Mouse (Mus musculus): ENCODE measurements around the gene Sec23a.
"Not testable (repeated sequence)": the region's sequence is repeated elsewhere in the genome, so short reads cannot be mapped to it uniquely, and the experiment has no call there.

Sec23a gene

GRCm38 (mm10) chr12:59010482-59010881 is 1.3 kb downstream of the Sec23a start:
- in situ Hi-C loops (cut with MboI): loop anchor here (10.0 kb wide), 1 partner anchor 204 kb away; the partner anchor contains the start of gene Fbxo33

DNA sequence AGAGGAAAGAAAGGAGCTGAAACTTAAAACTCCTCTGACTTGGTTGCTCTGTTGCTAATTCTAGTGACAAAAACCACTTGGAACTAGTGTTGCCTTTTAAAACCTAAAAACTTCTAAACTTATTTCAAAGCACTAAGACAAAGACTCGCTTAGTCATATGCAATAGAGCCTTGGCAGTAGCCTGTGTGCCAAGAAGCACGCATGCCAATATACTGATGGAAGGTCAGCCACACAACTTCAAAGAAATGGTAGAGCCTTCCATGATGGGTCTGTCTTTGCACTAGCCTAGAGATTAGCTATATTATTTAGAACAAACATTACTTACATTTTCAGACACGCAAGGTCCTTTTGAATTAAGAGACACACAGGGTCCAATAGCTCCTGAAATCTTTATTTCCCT is 26.1 kb downstream of the Sec23a start:
- in situ Hi-C loops (cut with MboI): no loop called here

DNA sequence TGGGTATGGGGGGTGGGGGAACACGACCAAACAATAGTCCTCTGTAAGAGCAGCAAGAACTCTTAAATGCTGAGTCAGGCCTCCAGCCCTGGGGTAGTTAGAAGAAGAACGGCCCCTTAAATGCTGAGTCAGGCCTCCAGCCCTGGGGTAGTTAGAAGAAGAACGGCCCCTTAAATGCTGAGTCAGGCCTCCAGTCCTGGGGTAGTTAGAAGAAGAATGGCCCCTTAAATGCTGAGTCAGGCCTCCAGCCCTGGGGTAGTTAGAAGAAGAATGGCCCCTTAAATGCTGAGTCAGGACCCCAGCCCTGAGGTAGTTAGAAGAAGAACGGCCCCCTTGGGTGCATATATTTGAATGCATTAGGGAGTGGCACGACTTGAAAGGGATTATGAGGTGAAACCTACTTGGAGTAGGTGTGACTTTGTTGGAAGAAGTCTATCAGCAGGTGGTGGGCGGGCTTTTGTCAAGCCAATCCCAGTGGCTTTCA is 30.6 kb downstream of the Sec23a start:
- in situ Hi-C loops (cut with MboI): not testable (repeated sequence)

GRCm38 (mm10) chr12:58976966-58977365 is 34.9 kb downstream of the Sec23a start:
- in situ Hi-C loops (cut with MboI): no loop called here

- in situ Hi-C loops (cut with MboI): no loop called here
Measured at GRCm38 (mm10) chr12:58964583-58964982, 47.2 kb downstream of the Sec23a start.

DNA sequence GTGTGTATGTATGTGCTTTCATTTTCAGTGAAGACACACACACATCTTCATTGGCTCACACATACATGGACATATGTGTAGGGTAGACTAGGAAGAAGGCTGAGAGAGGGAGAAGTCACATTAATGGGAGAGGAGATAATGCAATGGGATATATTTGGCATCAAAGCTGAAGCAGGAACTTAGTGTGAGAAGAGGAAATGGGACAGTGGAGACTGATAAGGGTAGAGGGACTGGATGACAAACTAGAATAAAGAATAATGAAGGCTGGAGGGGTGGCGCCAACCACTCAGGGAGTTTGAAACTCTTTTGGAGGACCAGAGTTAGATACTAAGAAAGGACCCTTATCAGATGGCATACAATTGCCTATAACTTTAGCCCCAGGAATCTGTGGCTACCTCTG is 51.0 kb downstream of the Sec23a start:
- in situ Hi-C loops (cut with MboI): no loop called here

- in situ Hi-C loops (cut with MboI): no loop called here
Measured at GRCm38 (mm10) chr12:58956624-58957023, 55.2 kb downstream of the Sec23a start.

GRCm38 (mm10) chr12:58956162-58956561 is 55.7 kb downstream of the Sec23a start:
- in situ Hi-C loops (cut with MboI): no loop called here

- in situ Hi-C loops (cut with MboI): no loop called here
Measured at GRCm38 (mm10) chr12:58947879-58948278, 63.9 kb downstream of the Sec23a start.

DNA sequence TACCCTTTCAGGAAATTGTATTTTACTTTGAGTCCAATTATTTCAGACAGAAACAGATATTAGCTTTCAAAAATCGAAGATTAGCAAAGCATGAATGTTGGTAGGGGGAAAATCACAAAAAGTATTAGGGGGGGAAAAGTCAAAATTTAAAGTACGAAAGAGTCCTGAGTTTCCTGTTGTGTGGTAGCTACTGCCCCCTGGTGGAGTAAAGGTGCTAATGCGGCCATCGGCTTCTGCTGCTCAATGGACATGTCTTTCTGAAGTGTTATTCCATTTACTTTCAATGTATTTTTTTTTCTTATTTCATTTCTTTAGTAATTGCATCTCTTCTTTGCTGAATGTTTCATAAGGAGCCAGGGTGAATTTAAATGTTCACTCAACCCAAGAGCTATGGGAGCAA is 64.6 kb downstream of the Sec23a start:
- in situ Hi-C loops (cut with MboI): no loop called here

- in situ Hi-C loops (cut with MboI): no loop called here
Measured at GRCm38 (mm10) chr12:58942544-58942943, 69.3 kb downstream of the Sec23a start.

DNA sequence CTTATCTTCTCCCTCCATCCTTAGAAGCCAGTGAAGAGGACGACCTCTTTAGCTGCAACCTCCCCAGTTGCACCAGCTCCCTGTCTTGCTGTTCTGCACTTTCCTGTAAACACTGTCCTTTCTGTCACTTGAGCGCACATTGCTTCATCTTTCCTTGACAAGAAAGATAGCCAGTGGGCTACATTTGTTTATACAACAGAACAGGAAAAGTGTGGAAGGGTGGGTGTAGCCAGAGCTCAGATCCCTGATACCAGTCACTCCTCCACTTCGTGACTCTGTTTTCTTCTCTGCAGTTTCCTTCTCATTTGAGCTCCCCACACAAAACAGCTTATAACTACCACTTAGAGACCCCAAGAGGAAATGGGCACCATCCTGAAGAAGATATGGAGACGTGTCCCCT is 77.2 kb downstream of the Sec23a start:
- in situ Hi-C loops (cut with MboI): no loop called here

- in situ Hi-C loops (cut with MboI): no loop called here
Measured at GRCm38 (mm10) chr12:58924996-58925395, 86.8 kb downstream of the Sec23a start.

DNA sequence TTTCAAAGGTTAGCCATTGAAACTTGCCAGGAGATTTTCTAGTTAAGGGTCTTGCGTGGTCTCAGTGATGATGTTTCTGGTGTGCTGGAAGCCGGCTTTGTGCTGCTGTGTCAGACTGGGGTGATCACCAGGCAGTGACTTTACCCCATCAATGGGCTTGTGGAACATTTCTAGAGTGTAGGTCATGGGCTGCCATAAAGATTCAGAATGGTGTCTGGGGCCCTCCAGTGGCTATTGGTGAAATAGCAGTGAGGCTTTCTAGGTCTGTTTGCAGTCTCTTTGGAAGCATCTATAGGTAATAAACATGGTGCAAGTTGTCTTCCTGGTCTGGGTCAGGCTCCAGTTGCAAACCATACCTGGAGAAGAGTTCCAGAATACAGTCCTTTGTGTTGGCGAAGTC is 87.8 kb downstream of the Sec23a start:
- in situ Hi-C loops (cut with MboI): no loop called here

- in situ Hi-C loops (cut with MboI): no loop called here
Measured at GRCm38 (mm10) chr12:58920775-58921174, 91.0 kb downstream of the Sec23a start.

DNA sequence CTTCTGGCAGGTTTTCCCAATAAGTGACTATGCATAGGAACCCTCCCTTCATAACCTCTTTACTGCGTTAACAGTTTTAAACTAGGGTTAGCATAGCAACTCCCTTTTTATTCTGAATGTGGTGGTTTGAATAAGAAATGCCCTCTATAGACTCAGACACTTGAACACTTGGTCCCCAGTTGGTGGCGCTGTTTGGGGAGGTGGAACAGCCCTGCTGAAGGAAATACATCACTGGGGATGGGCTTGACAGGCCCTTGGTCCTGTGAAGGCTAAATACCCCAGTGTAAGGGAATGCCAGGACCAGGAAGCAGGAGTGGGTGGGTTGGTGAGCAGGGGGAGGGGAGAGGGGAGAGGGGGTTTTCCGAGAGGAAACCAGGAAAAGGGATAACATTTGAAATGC is 92.3 kb downstream of the Sec23a start:
- in situ Hi-C loops (cut with MboI): no loop called here

GRCm38 (mm10) chr12:58909826-58910225 is 102.0 kb downstream of the Sec23a start:
- in situ Hi-C loops (cut with MboI): no loop called here

Measured in mature B cell (primary cell).